Mouse (Mus musculus): Measurements from ENCODE around the gene Kazald1. TPM values are rescaled to one million over a fixed set of nuclear protein-coding genes. Genes with fewer than 3 reads are reported as not detected.
A peak's percentile ranks its signal among the peaks of the same experiment; 100 is the strongest.

Kazald1 gene
- total and polyA plus RNA-seq, 3 experiments = 0.39 to 1.5 TPM; not detected in 1

DNA sequence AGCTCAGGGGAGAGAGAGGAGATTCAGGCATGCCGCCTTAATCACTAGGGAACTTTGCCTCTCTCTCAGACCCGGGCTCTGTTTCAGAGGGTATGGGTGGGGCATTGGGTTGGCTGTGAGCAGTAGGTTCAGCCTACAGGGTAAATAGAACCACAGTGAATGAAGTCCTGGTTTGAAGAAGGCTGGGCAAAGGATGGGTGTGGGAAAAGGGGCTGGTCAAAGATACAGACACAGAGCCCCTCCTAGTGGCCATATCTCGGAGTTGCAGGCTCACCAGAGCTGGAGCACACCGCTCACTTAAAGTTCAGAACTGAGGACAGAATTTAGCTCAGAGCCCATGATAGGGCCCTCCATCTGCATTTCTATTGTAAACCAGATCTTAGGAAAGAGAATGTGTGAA is 43.3 kb upstream of the Kazald1 start (continued):
- no peak for TF ChIP-seq NRF1 (IDR thresholded peaks at IDR 0.05; ENCODE audit: insufficient read depth, low read depth, low read length, poor library complexity, severe bottlenecking)

- H3K9me3 ChIP-seq (replicated peaks; ENCODE audit: insufficient read depth, low read length) = no peaks in the 10 kb centered on the region
- peak overlapping the region in 1 of 2 experiments; percentile 33; a peak in 1 of 4 replicates for H3K4me3 ChIP-seq (ENCODE audit: control insufficient read depth in 1 of 2, insufficient read depth in 1 of 2, low read depth in 2 of 2, low read length in 2 of 2)
- peaks cover 8 to 22% of the 10 kb centered on the region in 2 experiments for H3K4me1 ChIP-seq (ENCODE audit: control insufficient read depth in 1 of 2, insufficient read depth in 2 of 2, low read length in 2 of 2)
- peaks cover 0 to 10% of the 10 kb centered on the region in 2 experiments; a peak in 2 of 4 replicates for H3K36me3 ChIP-seq (ENCODE audit: control insufficient read depth in 1 of 2, insufficient read depth in 2 of 2, low read length in 2 of 2)
- H3K27ac ChIP-seq (ENCODE audit: control insufficient read depth, low read depth, low read length) = peak overlapping the region; percentile 40
- no peaks in the 10 kb centered on the region for H3K27me3 ChIP-seq (ENCODE audit: control insufficient read depth in 1 of 2, insufficient read depth in 2 of 2, low read length in 2 of 2)
- peak; percentile 96 for DNase-seq (ENCODE audit: low read depth, low spot score)
- H3K9ac ChIP-seq (ENCODE audit: control insufficient read depth, low read depth, low read length, poor library complexity, severe bottlenecking) = peak overlapping the region; percentile 54
- H3K79me2 ChIP-seq (ENCODE audit: control insufficient read depth, insufficient read depth, low read length, poor library complexity) = no peaks in the 10 kb centered on the region
- TF ChIP-seq CHD2 (IDR thresholded peaks at IDR 0.05; ENCODE audit: low read length) = no peak
- no peak for TF ChIP-seq MYC (IDR thresholded peaks at IDR 0.05; ENCODE audit: low read depth, low read length)
- TF ChIP-seq MYB (IDR thresholded peaks at IDR 0.05; ENCODE audit: low read depth, low read length) = 0 out of 2 replicates have a peak, but pooled peaks have one; percentile 47
- no peak; the same call in 1 of the 2 replicates for TF ChIP-seq SIN3A (IDR thresholded peaks at IDR 0.05; ENCODE audit: low read length)
- peak; percentile 46; the same call in 1 of the 2 replicates for TF ChIP-seq USF1 (IDR thresholded peaks at IDR 0.05; ENCODE audit: low read depth, low read length)
- no peak for TF ChIP-seq GABPA (IDR thresholded peaks at IDR 0.05; ENCODE audit: low read depth, low read length)
- TF ChIP-seq UBTF (IDR thresholded peaks at IDR 0.05; ENCODE audit: borderline replicate concordance, insufficient read depth, low read depth, low read length) = no peak
- peak; percentile 56 for TF ChIP-seq ELF1 (IDR thresholded peaks at IDR 0.05; ENCODE audit: low read depth, low read length)
- TF ChIP-seq MAX (IDR thresholded peaks at IDR 0.05; ENCODE audit: low read length) = peak; percentile 52; the same call in 1 of the 2 replicates
- TF ChIP-seq CHD1 (IDR thresholded peaks at IDR 0.05; ENCODE audit: low read depth, low read length) = no peak
- TF ChIP-seq POLR2AphosphoS5 (IDR thresholded peaks at IDR 0.05; ENCODE audit: borderline replicate concordance, low read depth, low read length) = no peak
- TF ChIP-seq ETS1 (IDR thresholded peaks at IDR 0.05; ENCODE audit: low read depth, low read length) = peak; percentile 53; the same call in 1 of the 2 replicates
- no peak for TF ChIP-seq MAFK (IDR thresholded peaks at IDR 0.05; ENCODE audit: borderline replicate concordance, low read depth, low read length)
- no peak for TF ChIP-seq ZKSCAN1 (IDR thresholded peaks at IDR 0.05; ENCODE audit: low read depth, low read length)
- TF ChIP-seq GATA1 (IDR thresholded peaks at IDR 0.05; ENCODE audit: low read depth, low read length) = no peak
- TF ChIP-seq ZMIZ1 (IDR thresholded peaks at IDR 0.05; ENCODE audit: low read depth, low read length) = no peak
- no peak for TF ChIP-seq POLR2A (IDR thresholded peaks at IDR 0.05; ENCODE audit: control insufficient read depth in 1 of 2, insufficient read depth in 1 of 2, low read depth in 1 of 2, low read length in 2 of 2, poor library complexity in 1 of 2)
- TF ChIP-seq BHLHE40 (IDR thresholded peaks at IDR 0.05; ENCODE audit: borderline replicate concordance, low read depth, low read length) = 0 out of 2 replicates have a peak, but pooled peaks have one; percentile 16
- no peak; the same call in none of the 2 replicates for TF ChIP-seq MXI1 (IDR thresholded peaks at IDR 0.05; ENCODE audit: low read depth, low read length)
- peak; percentile 56; the same call in 1 of the 2 replicates for TF ChIP-seq HCFC1 (IDR thresholded peaks at IDR 0.05; ENCODE audit: low read depth, low read length)
- TF ChIP-seq JUND (IDR thresholded peaks at IDR 0.05; ENCODE audit: low read depth, low read length) = no peak
- TF ChIP-seq RCOR1 (IDR thresholded peaks at IDR 0.05; ENCODE audit: low read depth, low read length) = peak; percentile 55; the same call in 1 of the 2 replicates
- TF ChIP-seq NELFE (IDR thresholded peaks at IDR 0.05; ENCODE audit: low read depth, low read length) = no peak
- TF ChIP-seq SMC3 (IDR thresholded peaks at IDR 0.05; ENCODE audit: low read depth, low read length) = peak; percentile 32; the same call in 1 of the 2 replicates
- peak; percentile 82 for TF ChIP-seq MAZ (IDR thresholded peaks at IDR 0.05; ENCODE audit: low read depth, low read length)
- no peak for TF ChIP-seq TAL1 (IDR thresholded peaks at IDR 0.05; ENCODE audit: low read length)
- no peak for TF ChIP-seq ZNF384 (IDR thresholded peaks at IDR 0.05; ENCODE audit: low read depth, low read length)
- TF ChIP-seq RAD21 (IDR thresholded peaks at IDR 0.05; ENCODE audit: low read depth, low read length) = peak; percentile 12
- no peak for TF ChIP-seq KAT2A (conservative IDR thresholded peaks at IDR 0.05; ENCODE audit: low read depth, low read length)
- no peak for TF ChIP-seq NRF1 (IDR thresholded peaks at IDR 0.05; ENCODE audit: insufficient read depth, low read depth, low read length, poor library complexity, severe bottlenecking)
- TF ChIP-seq EP300 (IDR thresholded peaks at IDR 0.05; ENCODE audit: low read depth in 1 of 2, low read length in 2 of 2) = peak; percentile 45 to 64
- no peak for TF ChIP-seq TCF12 (IDR thresholded peaks at IDR 0.05; ENCODE audit: low read depth, low read length)
- peak; percentile 51; the same call in 1 of the 2 replicates for TF ChIP-seq TBP (IDR thresholded peaks at IDR 0.05; ENCODE audit: low read depth, low read length)
Measured at GRCm38 (mm10) chr19:45032570-45033332, 42.3 kb upstream of the Kazald1 start.
